Mouse (Mus musculus): Measurements from ENCODE around the gene Prickle3.
"Not testable (repeated sequence)": the region's sequence is repeated elsewhere in the genome, so short reads cannot be mapped to it uniquely, and the experiment has no call there.

Gene Prickle3

DNA sequence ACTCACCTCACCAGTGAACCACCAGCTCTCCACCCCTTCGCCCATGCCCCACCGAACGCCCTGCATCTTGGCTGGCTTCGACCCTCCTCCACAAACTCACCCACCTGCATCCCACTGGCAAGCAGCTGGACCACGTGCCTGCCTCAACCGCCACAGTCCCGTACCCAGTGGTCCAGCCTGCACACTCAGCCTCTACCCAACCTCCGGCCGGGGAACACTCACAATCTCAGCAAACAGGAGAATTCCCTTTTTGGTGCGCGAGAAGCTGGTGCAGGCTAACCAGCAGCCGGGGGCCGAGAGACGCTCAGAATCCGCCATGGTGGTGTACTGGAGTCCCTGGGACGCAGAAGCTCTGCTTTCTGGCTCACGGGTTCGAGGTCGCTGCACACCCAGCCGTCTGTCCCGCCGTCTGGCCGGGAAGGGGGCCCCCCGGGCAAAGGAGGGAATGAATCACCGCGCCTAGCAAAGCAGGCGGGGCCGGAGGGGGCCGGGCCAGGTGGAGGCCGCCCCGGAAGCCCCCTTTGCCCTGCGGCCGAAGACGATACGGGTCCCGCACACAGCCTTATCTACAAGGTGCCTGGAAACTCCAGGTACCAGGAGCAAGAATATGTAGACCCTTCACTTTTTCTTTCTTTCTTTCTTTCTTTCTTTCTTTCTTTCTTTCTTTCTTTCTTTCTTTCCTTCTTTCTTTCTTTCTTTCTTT lies 14.0 kb downstream of the Prickle3 start, which contains the start of gene Plp2:
TSS of gene Plp2 (minus strand) at position 470 of the 703 bp plus-strand sequence.
- peak; percentile 37 for DNase-seq (ENCODE audit: low read depth, low spot score)

DNA sequence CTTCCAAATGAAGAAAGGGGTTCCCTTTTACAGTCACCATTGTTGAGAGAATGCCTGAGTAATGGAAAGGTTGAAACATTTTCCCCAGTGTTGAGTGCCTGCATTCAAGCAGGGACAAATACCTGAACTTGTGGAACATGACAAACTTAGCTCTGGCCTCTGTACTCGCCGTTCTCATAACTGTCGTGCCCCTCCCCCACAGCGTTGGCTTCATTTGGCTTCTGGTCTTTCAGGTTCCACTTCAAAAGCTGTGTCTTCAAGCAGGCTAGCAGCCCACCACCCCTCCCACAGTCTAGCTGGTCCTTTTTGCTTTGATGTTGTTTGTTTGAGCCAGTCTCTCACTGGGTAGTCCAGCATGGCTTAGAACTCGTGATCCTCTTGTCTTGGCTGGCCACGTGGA lies 15.7 kb downstream of the Prickle3 start:
- no peak for DNase-seq (ENCODE audit: low read depth, low spot score)

DNA sequence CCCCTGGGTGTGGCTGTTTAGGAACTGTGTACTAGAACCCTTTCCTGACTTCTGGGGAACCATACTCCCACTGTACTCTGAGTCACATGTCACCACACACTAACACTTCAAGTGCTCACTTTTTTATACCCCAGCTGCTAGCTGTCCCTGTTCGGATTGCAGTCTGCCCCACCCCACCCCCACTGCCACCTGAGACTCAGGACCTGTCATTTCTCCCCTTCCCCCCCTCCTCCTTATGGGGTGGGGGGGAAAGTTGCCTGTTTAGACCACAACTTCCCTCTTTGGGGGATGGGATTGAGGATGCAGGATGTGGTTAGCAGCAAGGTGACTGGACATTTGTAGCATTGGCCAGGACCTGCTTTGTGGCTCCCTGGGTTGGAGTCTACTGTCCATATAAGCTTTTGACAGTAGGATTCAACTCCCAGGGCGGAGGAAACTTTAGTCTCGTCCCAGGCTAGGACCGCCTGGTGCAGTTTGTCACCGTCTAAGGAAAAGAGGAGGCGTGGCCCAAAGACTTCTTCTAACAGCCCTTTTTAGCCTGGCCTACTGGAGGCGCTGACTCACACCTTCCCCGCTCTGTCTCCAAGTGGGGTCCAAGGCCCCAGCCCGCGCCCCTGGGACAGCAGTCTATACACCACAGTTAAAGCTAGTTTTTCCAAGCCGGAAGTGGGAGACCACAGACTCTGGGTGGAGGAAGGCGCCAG lies 16.7 kb downstream of the Prickle3 start:
- peak; percentile 70 for DNase-seq (ENCODE audit: low read depth, low spot score)

DNA sequence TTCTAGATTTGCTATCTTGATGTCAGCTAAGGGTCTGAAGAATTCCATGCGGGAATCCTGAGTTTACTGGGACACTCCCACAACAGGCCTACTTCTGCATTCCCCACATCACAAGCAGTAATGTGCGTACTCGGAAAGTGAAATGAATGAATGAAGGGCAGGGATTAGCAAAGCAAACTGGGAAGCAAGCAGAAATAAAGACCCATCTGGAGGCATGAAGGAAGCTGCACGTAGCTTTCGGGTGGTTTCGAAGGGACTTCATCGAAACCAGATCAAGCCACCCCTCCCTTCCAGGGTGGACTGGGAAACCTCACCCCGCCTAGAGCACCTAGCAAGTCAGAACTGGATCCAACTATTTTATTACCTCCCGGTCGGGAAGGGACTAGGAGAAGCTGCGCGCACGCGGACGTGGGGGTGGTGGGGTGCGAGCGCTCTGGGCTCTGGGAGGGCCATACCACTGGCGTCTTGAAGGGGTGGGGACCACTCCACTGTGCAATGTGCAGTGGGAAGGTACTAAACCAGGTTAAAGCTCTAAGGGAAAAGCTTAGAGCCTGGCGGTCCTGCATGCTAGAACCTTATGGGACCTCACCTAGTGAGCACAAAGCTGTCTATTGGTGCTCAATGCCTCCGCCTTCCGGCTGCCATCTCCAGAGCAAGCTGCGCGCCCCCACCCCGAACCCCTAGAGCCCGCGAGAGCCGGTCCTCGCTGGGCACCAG lies 17.4 kb downstream of the Prickle3 start:
- DNase-seq (ENCODE audit: low read depth, low spot score): peak; percentile 80

- peak; percentile 49 for DNase-seq (ENCODE audit: low read depth, low spot score)
Measured at GRCm38 (mm10) chrX:7675001-7675380, 17.9 kb downstream of the Prickle3 start.

- no peak for DNase-seq (ENCODE audit: low read depth, low spot score)
Measured at GRCm38 (mm10) chrX:7678986-7679385, 21.9 kb downstream of the Prickle3 start.

DNA sequence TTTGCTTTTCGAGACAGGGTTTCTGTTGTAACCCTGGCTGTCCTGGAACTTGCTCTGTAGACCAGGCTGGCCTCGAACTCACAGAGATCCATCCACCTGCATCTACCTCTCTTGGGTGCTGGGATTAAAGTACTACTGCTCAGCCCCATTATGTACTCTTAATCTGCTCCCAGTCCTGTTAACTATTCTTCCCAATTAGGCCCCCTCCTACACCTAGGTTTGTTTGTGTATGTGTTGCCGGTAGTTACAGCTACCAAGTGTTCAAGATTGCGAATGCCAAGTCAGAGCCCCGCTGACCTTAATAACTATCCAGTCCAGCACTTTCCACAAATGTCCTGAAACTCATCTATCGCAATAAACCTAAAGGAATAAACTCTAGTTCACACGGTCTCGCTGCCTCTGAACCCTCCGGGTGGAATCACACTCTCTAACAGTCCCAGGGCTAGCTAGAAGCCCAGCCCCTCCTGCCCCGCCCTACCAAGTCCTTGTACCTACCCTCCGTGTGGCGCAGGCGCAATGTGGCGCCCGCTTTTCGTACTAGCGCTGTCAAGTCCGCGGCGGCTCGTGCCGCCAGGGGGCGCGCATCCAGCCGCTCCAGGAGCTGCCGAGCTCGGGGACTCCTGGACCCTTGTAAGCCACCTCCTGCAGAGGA lies 22.5 kb downstream of the Prickle3 start:
- DNase-seq (ENCODE audit: low read depth, low spot score): peak; percentile 90

DNA sequence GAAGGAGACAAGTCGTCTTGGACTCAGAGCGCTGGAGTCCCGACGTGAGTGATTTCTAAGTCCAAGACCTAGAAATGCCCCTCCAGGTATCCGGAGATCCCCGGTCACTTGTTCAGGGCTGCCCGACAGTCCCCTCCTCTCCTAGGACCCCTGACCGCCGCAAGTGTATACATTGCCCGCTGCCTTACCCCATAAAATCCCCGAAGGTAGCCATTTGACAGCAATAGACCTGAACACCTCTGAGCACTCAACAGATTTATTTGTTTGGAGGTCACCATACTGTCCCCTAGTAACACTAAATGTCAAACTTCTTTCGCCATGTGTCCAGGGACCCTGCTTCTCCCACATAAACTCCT lies 23.0 kb downstream of the Prickle3 start:
- DNase-seq (ENCODE audit: low read depth, low spot score): no peak

DNA sequence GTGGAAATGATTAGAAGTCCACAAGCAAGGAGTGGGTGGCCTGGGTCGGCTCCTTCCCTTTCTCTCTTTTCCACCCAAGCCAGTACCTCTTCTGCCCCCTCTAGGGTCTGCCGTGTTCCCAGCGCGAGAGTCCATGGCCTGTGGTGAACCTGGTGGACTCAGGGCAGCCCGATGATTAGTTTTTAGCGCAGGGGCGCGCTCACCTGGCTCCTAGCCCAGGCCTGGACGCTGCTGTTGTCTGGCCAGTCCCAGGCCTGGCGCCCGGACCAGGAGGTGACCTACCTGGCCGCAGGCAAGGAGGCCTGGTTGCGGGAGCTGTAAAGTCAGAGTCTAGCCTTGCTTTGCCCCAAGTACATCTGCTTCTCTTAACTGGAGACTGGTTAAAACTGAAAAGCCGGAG lies 23.8 kb downstream of the Prickle3 start, which contains the start of gene Magix:
TSS of gene Magix (minus strand) at position 388 of the 400 bp plus-strand sequence.
- no peak for DNase-seq (ENCODE audit: low read depth, low spot score)

GRCm38 (mm10) chrX:7688321-7688720 lies 31.3 kb downstream of the Prickle3 start:
- DNase-seq (ENCODE audit: low read depth, low spot score): no peak

- no peak for DNase-seq (ENCODE audit: low read depth, low spot score)
Measured at GRCm38 (mm10) chrX:7690486-7690885, 33.4 kb downstream of the Prickle3 start.

DNA sequence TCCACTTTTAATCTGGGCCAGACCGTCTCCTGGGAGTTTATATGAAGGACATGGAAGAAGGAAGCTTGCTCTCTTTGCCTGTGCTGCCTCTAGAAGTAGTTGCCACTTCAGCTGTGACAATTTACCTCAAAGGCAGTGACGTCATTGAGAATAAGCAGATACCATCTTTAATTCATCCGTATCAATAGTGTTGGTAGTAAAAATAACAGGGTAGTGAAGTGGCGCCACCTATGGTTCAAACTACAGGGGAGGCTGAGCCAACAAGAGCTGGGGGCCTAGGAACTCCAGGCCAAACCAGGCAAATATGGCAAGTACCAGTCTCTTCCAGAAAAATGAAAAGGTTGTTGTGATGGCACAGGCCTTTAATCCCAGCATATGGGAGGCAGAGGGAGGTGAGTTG lies 35.8 kb downstream of the Prickle3 start:
- DNase-seq (ENCODE audit: low read depth, low spot score): peak; percentile 52

- no peak for DNase-seq (ENCODE audit: low read depth, low spot score)
Measured at GRCm38 (mm10) chrX:7696520-7696919, 39.5 kb downstream of the Prickle3 start.

GRCm38 (mm10) chrX:7696954-7697381 lies 39.9 kb downstream of the Prickle3 start, which contains the start of gene Gpkow:
Gpkow (plus strand) TSS chrX:7697131.
- peak; percentile 92 for DNase-seq (ENCODE audit: low read depth, low spot score)

- not testable (repeated sequence) for DNase-seq (ENCODE audit: low read depth, low spot score)
Measured at GRCm38 (mm10) chrX:7713764-7714134, 56.7 kb downstream of the Prickle3 start.

DNA sequence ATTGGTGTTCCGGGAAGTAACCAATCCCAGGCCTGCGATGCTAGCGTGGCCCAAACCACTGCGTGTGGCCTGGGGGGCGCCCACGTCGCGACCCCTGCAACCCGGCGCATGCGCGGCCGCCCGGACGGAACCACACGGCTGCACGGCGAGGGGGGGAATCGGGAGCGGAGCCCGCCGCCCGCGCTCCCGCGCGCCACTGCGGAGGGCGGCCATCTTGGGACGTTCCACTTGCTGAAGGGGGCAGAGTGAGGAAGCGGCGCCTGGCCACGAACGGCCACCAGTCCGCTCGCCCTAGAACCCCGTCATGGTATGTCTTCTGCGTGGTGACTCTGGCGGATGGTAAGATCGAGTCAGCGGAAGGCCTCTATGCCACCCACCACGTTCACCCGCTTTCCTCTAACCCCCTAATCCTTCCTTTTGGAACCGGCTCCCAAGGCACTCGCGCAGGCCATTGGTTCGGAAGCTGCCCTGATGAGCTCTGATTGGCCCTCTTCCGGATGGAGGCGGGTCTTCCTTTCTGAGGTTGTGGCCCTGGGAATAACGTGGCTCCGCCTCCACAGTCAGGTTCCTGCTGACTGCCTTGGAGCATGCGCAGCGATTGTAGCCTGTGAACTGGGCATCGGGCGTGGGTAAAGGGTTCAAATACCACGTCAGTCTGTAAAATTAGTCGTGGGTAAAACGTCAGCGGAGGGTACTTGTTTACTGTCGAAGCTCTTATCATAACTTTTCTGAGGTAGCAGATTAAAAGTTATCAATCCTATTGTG lies 57.3 kb downstream of the Prickle3 start, which contains the start of gene Wdr45:
TSS of gene Wdr45 (plus strand) at position 199 of the 765 bp plus-strand sequence.
- peak; percentile 96 for DNase-seq (ENCODE audit: low read depth, low spot score)

DNA sequence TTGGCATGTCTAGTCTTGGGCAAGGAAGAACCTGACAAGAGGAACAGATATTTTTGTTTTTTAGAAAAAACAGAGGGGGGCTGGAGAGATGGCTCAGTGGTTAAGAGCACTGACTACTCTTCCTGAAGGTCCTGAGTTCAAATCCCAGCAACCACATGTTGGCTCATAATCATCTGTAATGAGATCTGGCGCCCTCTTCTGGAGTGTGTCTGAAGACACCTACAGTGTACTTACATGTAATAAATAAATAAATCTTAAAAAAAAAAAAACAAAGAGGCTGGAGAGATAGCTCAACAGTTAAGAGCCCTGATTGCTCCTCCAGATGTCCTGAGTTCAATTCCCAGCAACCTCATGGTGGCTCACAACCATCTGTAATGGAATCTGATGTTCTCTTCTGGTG lies 59.0 kb downstream of the Prickle3 start:
- peak; percentile 55 for DNase-seq (ENCODE audit: low read depth, low spot score)
